Mouse (Mus musculus): ENCODE data around the gene Nap1l1. TPM values are rescaled to one million over a fixed set of nuclear protein-coding genes. Genes with fewer than 3 reads are reported as not detected.

Nap1l1 gene
- polyA plus RNA-seq, 1 experiment from 2014 or later, result 318 TPM

DNA sequence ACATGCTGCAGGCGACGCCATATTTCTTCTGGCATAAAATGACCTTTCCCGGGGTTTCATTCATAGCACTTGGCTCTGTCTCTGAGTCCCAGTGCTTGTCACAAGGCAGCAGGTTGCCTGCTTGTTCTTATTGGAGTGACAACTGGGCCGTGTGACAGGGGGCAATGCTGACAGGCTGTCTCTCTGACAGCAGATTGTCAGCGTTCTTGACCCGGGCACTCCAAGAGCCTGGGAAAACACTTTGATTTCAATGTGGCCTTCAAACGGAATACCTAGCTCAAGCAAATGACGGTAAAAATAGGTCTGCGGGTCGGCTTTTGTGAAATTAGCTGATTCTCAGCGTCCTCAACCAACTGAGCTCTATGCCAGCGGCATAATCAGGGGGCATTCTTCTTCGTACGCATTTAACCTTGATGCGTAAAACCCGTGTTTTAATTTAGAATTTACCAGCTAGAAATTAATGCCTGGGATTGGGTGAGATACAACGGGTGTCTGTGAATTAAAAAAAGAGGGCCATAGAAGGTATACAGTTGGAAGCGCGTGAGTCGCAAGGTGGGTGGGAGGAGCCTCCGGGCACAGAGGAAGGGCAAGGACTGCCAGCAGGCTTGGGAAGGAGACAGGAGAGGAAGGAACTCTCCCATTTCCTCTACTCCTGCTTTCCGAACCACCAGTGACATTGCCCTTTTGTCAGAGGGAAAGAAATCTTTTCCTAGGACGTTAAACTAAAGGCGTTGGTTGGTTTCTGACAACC is 46.8 kb downstream of the Nap1l1 start:
- H3K9ac ChIP-seq, result peak overlapping the region; percentile 40; the same call in 1 of the 2 replicates
- peak overlapping the region; percentile 7; the same call in 1 of the 2 replicates for H3K27ac ChIP-seq
- H3K9me3 ChIP-seq (replicated peaks), result no peaks in the 10 kb centered on the region
- peak overlapping the region; percentile 44 for H3K4me2 ChIP-seq
- peaks cover 16% of the 10 kb centered on the region for H3K4me1 ChIP-seq
- no peaks in the 10 kb centered on the region for H3K36me3 ChIP-seq (ENCODE audit: poor library complexity, severe bottlenecking)
- 42% methylated on average over 24 of the region's 24 CpGs for WGBS
- H3K4me3 ChIP-seq, result peak overlapping the region; percentile 26
- peak; percentile 67 for ATAC-seq
- no peaks in the 10 kb centered on the region for H3K27me3 ChIP-seq

DNA sequence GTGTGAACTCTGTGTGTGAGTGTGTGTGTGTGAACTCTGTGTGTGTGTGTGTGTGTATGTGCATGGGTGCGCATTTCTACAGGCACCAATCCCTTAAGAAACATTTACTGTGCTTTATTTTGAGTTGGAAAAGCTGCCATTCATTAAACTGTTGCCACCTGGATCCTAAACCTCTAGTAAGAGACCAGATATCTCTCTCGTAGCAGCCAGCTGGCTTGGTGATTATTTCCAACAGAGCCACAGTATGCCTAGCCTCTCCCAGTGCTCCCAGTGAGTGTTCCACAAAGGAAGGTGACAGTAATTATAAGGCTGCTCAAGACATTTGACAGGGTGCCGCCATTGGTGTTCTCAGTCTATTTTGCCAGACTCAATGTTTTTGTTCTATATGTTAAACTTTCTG is 47.6 kb downstream of the Nap1l1 start:
- Histone ChIP-seq H3K4me2 (no peak overlapping the region), H3K9ac (no peak overlapping the region), H3K36me3 (ENCODE audit: poor library complexity, severe bottlenecking) (no peaks in the 10 kb centered on the region), H3K4me1 (peaks cover 16% of the 10 kb centered on the region), H3K27me3 (no peaks in the 10 kb centered on the region), H3K27ac (no peak overlapping the region), H3K4me3 (no peak overlapping the region), H3K9me3 (replicated peaks) (no peaks in the 10 kb centered on the region)
- WGBS, result 54% methylated on average over 3 of the region's 3 CpGs
- 0 out of 2 replicates have a peak, but pooled peaks have one; percentile 29 for ATAC-seq

DNA sequence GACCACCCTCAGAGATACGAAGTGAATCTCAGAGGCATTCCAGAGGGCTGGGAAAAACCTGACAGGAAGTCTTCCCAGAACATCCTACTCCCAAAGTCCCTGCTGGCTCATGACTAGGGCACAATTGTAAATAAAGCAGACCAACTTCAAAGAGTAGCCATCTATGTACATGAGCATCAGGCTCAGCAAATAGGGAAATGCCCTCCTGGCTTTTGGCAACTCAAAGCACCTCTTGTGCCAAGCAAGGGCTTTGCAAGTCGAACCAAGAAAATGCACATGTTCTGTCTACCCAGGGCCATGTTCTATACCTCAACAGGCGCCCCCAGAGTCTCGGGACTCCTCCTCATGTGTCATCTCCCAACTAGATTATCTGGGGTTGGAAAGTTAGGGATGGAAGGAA is 48.6 kb downstream of the Nap1l1 start:
- Histone ChIP-seq H3K36me3 (ENCODE audit: poor library complexity, severe bottlenecking) (no peaks in the 10 kb centered on the region), H3K4me2 (no peak overlapping the region), H3K4me1 (peaks cover 16% of the 10 kb centered on the region), H3K4me3 (no peak overlapping the region), H3K9ac (no peak overlapping the region), H3K27me3 (no peaks in the 10 kb centered on the region), H3K27ac (no peak overlapping the region), H3K9me3 (replicated peaks) (no peaks in the 10 kb centered on the region)
- ATAC-seq, result no peak
- 66% methylated on average over 4 of the region's 4 CpGs for WGBS

DNA sequence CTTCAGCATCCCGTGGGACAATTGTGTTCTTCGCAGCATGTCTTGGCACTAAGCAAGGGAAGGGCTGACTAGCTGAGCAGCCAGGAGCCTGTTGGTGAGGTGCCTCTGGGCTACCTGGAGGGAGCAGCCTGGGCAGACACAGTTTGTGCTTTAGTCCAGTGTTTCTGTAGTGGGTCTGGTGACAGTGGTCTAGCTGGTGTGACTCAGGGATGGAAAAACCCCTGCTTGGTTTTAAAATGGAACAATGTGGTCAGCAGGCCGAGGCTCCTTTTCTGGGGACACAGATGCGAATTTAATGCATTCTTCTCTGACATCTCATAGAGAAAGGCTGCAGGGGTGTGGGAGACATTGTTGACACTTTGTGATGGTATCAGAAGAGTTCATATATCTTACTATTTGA is 49.2 kb downstream of the Nap1l1 start:
- no peak overlapping the region for H3K4me2 ChIP-seq
- WGBS, result 81% methylated on average over 4 of the region's 4 CpGs
- ATAC-seq, result no peak
- no peaks in the 10 kb centered on the region for H3K27me3 ChIP-seq
- H3K9me3 ChIP-seq (replicated peaks), result no peaks in the 10 kb centered on the region
- H3K4me1 ChIP-seq, result peaks cover 16% of the 10 kb centered on the region
- H3K36me3 ChIP-seq (ENCODE audit: poor library complexity, severe bottlenecking), result no peaks in the 10 kb centered on the region
- no peak overlapping the region for H3K9ac ChIP-seq
- H3K27ac ChIP-seq, result no peak overlapping the region
- no peak overlapping the region for H3K4me3 ChIP-seq

DNA sequence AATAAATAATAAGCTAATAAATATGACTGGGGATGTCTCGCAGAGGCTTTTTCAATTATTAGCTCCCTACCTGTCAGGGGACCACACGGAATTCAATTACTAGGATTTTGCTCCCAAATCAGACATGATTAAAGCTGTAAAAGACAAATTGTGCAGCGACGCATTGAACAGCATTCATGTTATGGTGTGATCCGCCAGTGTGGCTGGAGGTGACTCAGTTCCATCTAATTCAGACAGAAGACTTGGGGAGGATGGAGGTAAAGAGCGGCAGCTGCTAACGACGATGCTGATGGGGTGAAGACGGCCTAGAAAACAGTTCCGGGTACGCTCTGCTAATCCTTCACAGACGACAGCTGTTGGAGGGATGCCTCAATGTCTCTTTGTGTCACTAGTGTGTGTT is 50.9 kb downstream of the Nap1l1 start:
- H3K9me3 ChIP-seq (replicated peaks), result no peaks in the 10 kb centered on the region
- no peaks in the 10 kb centered on the region for H3K36me3 ChIP-seq (ENCODE audit: poor library complexity, severe bottlenecking)
- H3K27ac ChIP-seq, result no peak overlapping the region
- no peaks in the 10 kb centered on the region for H3K27me3 ChIP-seq
- H3K4me2 ChIP-seq, result no peak overlapping the region
- ATAC-seq, result no peak
- 36% methylated on average over 12 of the region's 12 CpGs for WGBS
- no peak overlapping the region for H3K9ac ChIP-seq
- H3K4me1 ChIP-seq, result peaks cover 16% of the 10 kb centered on the region
- no peak overlapping the region for H3K4me3 ChIP-seq

DNA sequence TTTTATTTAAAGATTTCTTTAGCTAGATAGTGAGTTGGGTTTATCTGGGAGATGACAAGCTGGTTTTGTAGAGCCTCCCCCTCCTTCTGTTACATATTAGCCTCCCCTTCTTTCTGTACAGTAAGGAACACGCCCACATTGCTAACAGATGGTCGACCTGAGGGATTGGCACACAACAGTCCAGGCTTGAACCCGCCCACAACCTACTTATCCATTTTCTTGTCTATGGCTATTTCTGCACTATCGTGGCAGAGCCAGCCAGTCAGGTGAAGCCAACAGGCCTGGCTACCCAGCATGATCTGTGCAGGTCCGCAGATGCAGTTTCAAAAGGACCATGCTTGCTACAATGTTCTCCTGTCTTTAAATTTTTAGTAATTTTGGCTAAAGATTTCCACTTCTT is 54.0 kb downstream of the Nap1l1 start:
- peak; percentile 50 for ATAC-seq
- no peaks in the 10 kb centered on the region for H3K27me3 ChIP-seq

DNA sequence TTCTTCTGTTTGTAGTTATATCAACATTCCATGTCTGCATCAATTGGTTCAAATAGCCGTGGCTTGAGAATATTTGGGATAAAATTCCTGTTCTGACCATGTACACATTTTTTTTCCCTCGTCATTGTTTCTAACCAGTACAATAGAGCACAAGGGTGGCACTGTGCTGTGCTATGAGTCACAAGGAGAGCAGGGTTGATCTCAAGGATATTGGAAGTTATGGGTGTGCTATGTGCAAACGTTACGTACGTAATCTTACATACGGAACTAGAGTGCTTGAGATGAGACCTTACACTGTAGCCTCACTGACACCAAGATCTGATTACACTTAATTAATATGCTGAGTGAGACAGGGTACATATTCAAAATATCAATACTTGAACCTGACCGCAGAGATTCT is 54.6 kb downstream of the Nap1l1 start:
- no peak for ATAC-seq
- WGBS, result 92% methylated on average over 7 of the region's 7 CpGs
- H3K4me3 ChIP-seq, result no peak overlapping the region
- H3K4me1 ChIP-seq, result 0 out of 2 replicates have a peak, but pooled peaks cover 2% of the 10 kb centered on the region
- H3K36me3 ChIP-seq (ENCODE audit: poor library complexity, severe bottlenecking), result no peaks in the 10 kb centered on the region
- no peaks in the 10 kb centered on the region for H3K9me3 ChIP-seq (replicated peaks)
- no peaks in the 10 kb centered on the region for H3K27me3 ChIP-seq
- no peak overlapping the region for H3K9ac ChIP-seq
- no peak overlapping the region for H3K4me2 ChIP-seq
- H3K27ac ChIP-seq, result no peak overlapping the region

More for the DNA sequence above, 54.0 kb downstream of the Nap1l1 start:
- no peaks in the 10 kb centered on the region for H3K9me3 ChIP-seq (replicated peaks)
- 0 out of 2 replicates have a peak, but pooled peaks cover 2% of the 10 kb centered on the region for H3K4me1 ChIP-seq
- no peak overlapping the region for H3K9ac ChIP-seq
- no peak overlapping the region for H3K4me3 ChIP-seq
- no peak overlapping the region for H3K27ac ChIP-seq
- WGBS, result 80% methylated on average over 5 of the region's 5 CpGs
- H3K36me3 ChIP-seq (ENCODE audit: poor library complexity, severe bottlenecking), result no peaks in the 10 kb centered on the region
- no peak overlapping the region for H3K4me2 ChIP-seq

DNA sequence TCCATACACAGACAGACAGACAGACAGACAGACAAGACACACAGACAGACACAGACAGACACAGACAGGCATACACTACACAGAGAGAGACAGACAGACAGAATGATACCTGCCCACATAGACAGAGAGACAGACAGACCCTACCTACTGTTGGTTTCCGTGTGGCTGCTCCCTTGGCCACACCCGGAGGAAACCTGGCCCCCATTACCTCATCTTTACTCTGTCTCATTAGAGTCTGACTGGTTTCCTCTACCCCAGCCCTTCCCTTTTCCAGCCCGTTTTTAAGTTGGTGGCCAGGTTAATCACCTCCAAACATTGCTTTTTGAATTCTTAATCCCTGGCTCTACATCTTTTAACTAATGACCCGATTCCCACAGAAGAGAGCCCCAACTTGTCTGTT is 55.3 kb downstream of the Nap1l1 start:
- Histone ChIP-seq H3K27me3 (no peaks in the 10 kb centered on the region), H3K4me1 (0 out of 2 replicates have a peak, but pooled peaks cover 2% of the 10 kb centered on the region), H3K4me3 (no peak overlapping the region), H3K4me2 (no peak overlapping the region), H3K9me3 (replicated peaks) (no peaks in the 10 kb centered on the region), H3K9ac (no peak overlapping the region), H3K27ac (no peak overlapping the region), H3K36me3 (ENCODE audit: poor library complexity, severe bottlenecking) (no peaks in the 10 kb centered on the region)
- no peak for ATAC-seq
- WGBS, result 70% methylated on average over 4 of the region's 4 CpGs

DNA sequence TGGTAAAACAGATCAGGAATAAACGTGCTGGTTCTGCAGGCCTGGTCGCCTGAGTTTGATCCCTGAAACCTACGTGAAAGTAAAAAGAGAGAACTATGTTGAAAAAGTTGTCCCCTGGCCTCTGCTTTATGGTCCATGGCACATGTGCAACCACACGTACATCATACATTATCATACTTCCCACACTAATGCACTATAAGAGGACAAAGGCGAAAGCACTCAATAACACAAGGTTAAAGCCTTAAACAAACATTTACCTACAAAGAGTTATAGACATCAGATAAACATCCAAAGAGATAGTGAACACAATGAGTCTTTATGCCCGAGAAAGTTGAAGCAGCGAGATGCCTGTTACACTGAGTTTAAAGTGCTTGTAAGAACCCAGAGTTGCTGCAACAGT is 57.4 kb downstream of the Nap1l1 start:
- Histone ChIP-seq H3K4me2 (no peak overlapping the region), H3K27me3 (no peaks in the 10 kb centered on the region), H3K4me1 (no peaks in the 10 kb centered on the region), H3K36me3 (ENCODE audit: poor library complexity, severe bottlenecking) (no peaks in the 10 kb centered on the region), H3K9me3 (replicated peaks) (no peaks in the 10 kb centered on the region), H3K4me3 (no peak overlapping the region), H3K9ac (no peak overlapping the region), H3K27ac (no peak overlapping the region)
- 91% methylated on average over 7 of the region's 7 CpGs for WGBS
- no peak for ATAC-seq

DNA sequence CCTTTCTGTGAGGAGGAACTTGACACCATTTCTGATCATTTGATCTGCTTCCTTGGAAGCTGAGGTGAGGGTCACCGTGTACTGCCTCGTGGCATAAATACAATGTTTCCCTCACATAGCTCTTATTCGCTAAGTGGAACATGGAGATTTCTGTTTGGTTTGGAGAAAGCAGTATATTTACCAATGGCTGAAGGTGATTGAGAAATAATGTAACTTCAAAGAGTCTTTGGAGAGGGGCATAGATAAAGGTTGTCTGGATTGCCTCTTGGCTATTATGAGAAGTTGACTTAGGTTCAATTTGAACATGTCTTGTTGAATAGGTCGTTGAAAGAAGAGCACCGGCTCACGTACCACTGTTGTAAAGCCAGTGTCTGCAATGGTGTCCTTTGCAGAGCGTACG is 61.7 kb downstream of the Nap1l1 start:
- H3K36me3 ChIP-seq (ENCODE audit: poor library complexity, severe bottlenecking), result no peaks in the 10 kb centered on the region
- H3K9ac ChIP-seq, result no peak overlapping the region
- 86% methylated on average over 8 of the region's 8 CpGs for WGBS
- no peak overlapping the region for H3K27ac ChIP-seq
- no peaks in the 10 kb centered on the region for H3K27me3 ChIP-seq
- no peak overlapping the region for H3K4me2 ChIP-seq
- H3K4me1 ChIP-seq, result 0 out of 2 replicates have a peak, but pooled peaks cover 5% of the 10 kb centered on the region
- no peaks in the 10 kb centered on the region for H3K9me3 ChIP-seq (replicated peaks)
- ATAC-seq, result no peak
- no peak overlapping the region for H3K4me3 ChIP-seq

DNA sequence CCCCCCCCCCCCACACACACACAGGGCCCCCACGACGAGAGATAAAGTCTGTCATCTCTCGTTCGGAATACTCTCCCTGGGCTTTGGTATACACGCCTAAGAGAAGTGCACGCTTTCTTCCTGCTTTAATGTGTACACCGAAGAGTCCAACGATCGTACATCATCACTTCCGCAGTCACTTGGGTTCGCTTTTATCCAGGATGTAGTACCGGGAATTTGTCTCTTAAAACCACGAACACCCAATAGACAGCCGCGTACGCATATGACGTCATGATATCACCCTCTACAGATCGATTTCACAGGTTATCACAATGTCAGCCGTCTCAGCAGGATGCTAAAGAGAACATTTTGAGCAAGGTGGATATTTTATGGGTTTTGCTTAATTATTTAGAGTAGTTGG is 64.4 kb downstream of the Nap1l1 start:
- H3K4me2 ChIP-seq, result no peak overlapping the region
- 87% methylated on average over 19 of the region's 19 CpGs for WGBS
- no peak overlapping the region for H3K4me3 ChIP-seq
- 0 out of 2 replicates have a peak, but pooled peaks cover 8% of the 10 kb centered on the region for H3K4me1 ChIP-seq
- no peaks in the 10 kb centered on the region for H3K36me3 ChIP-seq (ENCODE audit: poor library complexity, severe bottlenecking)
- H3K9ac ChIP-seq, result no peak overlapping the region
- H3K9me3 ChIP-seq (replicated peaks), result no peaks in the 10 kb centered on the region
- H3K27me3 ChIP-seq, result no peaks in the 10 kb centered on the region
- ATAC-seq, result peak; percentile 20; the same call in 1 of the 2 replicates
- no peak overlapping the region for H3K27ac ChIP-seq

DNA sequence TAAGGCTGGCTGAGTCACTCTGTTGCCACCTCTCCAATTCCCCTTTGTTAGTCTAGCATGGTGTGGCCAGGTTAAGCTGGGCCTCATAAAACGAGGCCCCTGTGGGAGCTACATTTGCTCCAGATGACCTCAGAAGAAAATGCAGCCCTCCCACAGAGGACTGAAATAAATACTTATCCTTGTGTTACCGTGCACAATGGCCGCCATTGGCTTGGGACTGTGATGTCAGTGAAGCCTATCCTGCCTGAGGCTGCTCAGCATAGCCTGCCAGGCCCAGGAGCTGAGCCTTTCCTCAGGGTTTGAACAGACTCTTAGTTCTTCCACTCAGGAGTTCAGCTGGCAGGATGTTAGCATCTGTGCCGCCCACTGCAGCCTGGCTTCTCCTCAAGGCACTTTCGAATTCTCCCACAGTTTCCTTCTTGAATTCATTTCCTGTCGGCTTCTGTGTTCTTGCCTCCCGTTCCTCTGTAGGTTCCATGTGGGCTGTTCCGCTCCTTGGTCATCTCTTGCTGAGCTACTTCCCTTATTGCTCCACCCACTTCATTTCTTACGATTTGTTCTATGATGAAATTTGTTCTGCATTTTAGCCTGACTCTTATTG is 66.8 kb downstream of the Nap1l1 start:
- peak; percentile 61 for ATAC-seq
- H3K36me3 ChIP-seq (ENCODE audit: poor library complexity, severe bottlenecking), result no peaks in the 10 kb centered on the region
- H3K27me3 ChIP-seq, result no peaks in the 10 kb centered on the region
- H3K4me2 ChIP-seq, result no peak overlapping the region
- H3K9me3 ChIP-seq (replicated peaks), result no peaks in the 10 kb centered on the region
- no peak overlapping the region for H3K4me3 ChIP-seq
- H3K9ac ChIP-seq, result no peak overlapping the region
- no peak overlapping the region for H3K27ac ChIP-seq
- WGBS, result 44% methylated on average over 9 of the region's 9 CpGs
- H3K4me1 ChIP-seq, result 0 out of 2 replicates have a peak, but pooled peaks cover 8% of the 10 kb centered on the region

Measured in forebrain, embryonic 13.5 days (tissue).